Mouse (Mus musculus) WW6 (cell line): ENCODE results near the gene Spdl1.
"Not testable (repeated sequence)": the region's sequence is repeated elsewhere in the genome, so short reads cannot be mapped to it uniquely, and the experiment has no call there.

Experiments
- DNase-seq: peaks from one replicate; pipeline ENCODE4 v3.0.0-alpha.2; 2013; ENCODE audit warnings: low read depth, low spot score

The Spdl1 gene

DNA sequence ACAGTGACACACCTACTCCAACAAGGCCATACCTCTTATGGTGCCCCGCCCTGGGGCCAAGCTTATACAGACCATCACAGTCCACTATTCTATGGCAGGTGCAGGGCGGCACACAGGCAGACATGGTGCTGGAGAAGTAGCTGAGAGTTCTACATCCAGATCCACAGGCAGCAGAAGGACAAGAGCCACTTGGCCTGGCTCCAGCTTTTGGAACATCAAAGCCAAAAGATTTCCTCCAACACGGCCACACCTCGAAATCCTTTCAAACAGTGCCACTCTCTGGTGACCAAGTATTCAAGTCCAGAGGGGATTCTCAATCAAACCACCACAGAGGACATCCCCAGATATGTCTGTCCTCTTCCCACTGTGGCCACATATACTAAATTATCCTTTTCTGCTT, 28.4 kb downstream of the Spdl1 start:
- DNase-seq = not testable (repeated sequence)

DNA sequence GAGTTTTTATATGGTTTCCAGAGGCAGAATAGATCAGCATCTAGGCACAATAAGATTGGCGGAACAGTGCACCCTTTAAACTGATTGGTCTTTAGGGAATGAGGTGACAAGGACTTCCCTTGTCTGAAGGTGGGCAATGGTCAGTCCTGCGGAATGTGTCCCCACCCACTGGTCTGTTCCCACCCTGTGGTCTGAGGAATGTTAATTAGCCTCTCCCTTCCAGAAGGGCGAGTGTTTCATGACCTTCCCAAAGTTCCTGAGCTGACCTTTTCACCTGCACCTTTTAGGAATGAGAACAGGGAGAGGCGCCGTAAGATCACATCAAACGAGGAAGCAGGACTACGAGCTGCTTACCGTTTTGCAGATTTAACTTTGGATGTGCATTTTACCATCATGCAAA, 35.4 kb downstream of the Spdl1 start:
- peak; percentile 34 for DNase-seq

DNA sequence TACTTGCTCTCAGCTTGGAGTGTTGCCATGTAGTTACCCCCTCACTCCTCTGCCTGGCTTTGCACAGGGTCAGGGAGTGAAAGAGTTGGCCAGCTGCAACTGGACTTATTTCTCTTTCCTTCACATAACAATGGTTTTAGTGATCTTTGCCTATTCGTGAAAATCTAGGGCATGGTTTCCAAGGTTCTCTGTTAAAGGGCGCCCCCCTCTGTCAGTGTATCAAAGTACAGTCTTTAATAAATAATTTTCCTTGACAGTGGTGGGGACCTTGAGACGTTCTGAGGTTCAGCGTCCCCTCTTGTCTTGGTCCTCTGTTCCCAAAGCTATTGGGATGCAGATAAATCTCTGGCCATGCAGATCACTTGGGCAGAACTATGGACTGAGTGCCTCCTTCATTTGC, 37.3 kb downstream of the Spdl1 start:
- DNase-seq = no peak

DNA sequence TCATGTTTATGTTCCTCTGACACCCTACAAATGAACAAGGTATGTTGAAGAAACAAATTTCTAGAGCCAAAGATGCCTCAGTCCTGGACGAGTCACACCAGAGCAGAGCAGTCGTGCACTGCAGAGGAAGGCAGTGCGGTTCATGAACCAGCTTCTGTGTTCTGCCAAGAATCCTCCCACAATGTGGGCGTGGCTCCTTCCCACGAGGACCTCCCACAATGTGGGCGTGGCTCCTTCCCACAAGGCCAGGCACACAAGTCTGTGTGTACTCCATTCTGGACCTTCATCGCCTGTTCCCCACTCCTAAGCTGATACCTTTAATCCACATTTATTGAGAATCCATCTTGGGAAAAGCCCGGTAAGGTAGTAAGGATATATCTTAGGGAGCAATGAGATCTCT, 41.6 kb downstream of the Spdl1 start:
- DNase-seq = peak; percentile 78

- DNase-seq = no peak
Measured at GRCm38 (mm10) chr11:34784864-34785263, 48.6 kb downstream of the Spdl1 start.

DNA sequence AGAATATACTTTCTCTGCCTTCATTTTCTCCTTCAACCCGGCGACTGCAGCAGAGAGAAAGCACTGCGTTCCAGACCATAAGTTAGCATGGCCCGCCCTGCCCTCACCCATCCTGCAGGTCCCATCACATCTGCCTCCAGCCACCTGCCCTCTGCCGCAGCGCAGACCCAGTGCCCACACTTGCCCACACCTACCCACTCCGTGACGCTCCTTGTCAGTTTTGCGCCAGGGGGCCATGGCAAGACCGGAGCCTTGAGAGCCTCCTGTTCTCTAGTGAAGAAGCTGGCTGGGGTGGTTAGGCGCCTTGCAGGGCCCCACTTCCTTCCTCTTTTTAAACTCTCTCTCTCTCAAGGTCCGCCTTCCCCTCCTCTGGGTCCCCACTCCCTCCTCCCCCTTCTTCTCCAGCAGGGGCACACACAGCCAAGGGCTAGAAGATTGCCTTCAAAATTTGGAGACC, 49.8 kb downstream of the Spdl1 start, which contains the start of gene Dock2:
Gene Dock2 (minus strand): TSS at position 306 of the 457 bp plus-strand sequence.
- no peak for DNase-seq

- no peak for DNase-seq
Measured at GRCm38 (mm10) chr11:34782516-34783430, 50.7 kb downstream of the Spdl1 start.

GRCm38 (mm10) chr11:34780786-34781185, 52.7 kb downstream of the Spdl1 start:
- DNase-seq = no peak

DNA sequence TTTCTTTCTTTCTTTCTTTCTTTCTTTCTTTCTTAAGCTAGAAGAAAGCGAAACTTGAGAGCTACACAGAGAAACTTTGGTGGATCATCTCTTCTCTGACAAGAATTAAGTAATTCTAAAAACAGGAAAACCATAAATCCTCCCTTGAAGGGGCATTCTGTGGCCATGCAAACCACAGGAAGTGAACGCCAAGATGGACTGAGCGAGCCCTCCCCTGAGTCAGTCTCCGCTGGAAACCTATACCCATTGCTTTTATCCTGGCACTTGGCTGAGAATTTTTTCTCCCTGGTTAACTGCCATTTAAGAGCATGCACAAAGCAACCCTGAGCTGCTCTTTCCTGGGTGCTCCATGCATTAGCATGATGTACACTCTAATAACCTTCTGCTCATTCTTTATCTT, 53.5 kb downstream of the Spdl1 start:
- DNase-seq = no peak

GRCm38 (mm10) chr11:34778351-34778750, 55.1 kb downstream of the Spdl1 start:
- DNase-seq = no peak

DNA sequence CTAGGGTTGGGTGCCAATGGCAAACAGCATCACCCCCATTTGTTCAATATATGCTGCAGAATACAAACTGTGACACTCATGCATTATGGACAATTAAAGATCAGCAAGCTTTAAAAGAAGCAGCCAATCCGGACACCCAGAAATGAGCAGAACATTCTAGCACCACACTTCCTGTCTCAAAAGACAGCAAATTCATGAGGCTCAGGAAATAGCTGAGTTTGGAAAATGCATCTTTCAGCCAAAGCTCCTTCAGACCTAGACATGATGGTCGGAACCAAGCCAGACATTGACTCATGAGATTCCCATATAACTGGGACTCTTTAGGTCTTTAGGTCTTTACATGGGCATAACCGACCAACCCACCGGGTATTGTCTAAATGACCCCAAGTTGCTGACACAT, 55.9 kb downstream of the Spdl1 start:
- DNase-seq = no peak

DNA sequence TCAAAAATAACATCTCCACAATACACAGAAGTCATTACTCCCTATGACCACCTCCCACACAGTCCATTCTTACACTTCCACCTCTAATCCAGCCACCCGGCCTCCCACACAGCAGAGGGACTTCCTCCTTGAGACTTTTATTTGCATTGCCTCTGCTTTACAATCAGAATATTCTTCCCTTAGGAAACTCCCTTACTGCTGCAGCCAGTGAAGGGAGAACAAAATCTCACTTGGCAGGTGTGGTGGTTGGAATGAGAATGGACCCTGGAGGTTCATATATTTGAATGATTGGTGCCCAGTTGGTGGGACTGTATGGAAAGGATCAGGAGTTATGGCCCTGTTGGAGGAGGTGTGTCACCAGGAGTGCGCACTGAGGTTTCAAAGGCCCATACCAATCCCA, 57.4 kb downstream of the Spdl1 start:
- DNase-seq = no peak

GRCm38 (mm10) chr11:34774636-34775035, 58.8 kb downstream of the Spdl1 start:
- DNase-seq = no peak

GRCm38 (mm10) chr11:34773304-34773895, 60.0 kb downstream of the Spdl1 start:
- no peak for DNase-seq

DNA sequence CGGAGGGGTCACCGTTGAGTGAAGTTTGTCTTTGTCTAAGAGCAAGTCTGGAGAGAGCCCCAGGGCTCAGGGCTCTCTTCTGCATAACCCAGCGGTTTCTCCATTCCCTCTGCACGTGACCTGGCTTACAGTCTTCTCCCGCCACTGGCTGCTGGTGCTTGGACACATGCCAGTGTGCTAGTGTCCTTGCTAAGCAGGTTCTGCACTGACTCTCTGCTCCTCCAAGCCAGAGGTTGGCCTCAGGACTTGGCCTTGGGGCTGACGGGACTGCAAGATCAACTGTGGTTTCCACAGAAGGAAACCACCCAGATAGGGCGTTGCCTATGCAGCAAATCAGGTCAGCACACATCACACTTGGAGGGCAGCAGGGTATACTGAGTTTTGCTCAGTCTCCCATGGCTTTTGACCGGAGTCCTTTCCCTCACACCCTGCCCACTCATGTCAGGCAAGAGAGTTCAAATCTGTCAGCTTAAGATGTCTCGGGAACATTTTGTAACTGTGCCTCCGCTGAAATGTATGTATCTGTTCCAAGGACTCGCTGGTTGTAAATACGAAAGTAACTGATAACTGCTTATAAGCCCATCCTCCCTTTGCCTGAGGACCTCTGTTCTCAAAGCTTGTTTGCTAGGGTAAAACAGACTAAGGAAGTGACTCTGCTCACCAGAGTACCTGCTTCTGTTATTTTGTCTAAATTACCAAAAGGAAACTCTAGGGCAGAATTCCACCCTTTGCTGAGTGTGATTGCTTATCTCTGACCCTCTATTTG, 62.0 kb downstream of the Spdl1 start:
- no peak for DNase-seq

GRCm38 (mm10) chr11:34770666-34771065, 62.8 kb downstream of the Spdl1 start:
- DNase-seq = no peak

GRCm38 (mm10) chr11:34769946-34770345, 63.5 kb downstream of the Spdl1 start:
- DNase-seq = no peak

GRCm38 (mm10) chr11:34769396-34769795, 64.0 kb downstream of the Spdl1 start:
- DNase-seq = no peak

DNA sequence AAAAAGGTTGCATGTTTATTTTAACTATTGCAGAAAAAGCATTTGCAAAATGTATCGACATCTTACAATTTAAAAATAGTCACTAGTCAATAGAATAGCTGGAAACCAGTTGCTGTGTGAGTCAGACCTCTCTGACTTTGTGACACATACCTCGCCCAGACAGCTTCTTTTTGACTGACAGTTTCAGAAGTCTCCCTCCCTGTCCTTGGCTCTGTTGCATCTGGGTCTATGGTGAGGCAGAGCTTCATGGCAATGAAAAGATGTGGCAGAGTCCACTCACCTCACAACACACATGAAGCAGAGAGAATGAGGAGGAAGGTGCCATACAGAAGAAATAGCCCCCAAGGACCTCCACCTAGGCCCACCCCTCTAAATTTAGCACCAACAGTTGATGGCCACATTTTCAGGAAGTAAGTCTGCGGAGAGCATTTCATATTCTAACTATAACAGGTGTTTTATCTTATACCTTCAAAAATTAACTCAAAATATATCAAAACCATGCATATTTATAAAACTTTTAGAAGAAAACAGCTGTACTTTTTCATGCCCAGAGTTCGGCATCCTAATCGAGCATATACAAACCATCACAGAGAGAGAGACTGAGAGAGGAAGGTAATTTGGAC, 69.6 kb downstream of the Spdl1 start:
- DNase-seq = no peak

DNA sequence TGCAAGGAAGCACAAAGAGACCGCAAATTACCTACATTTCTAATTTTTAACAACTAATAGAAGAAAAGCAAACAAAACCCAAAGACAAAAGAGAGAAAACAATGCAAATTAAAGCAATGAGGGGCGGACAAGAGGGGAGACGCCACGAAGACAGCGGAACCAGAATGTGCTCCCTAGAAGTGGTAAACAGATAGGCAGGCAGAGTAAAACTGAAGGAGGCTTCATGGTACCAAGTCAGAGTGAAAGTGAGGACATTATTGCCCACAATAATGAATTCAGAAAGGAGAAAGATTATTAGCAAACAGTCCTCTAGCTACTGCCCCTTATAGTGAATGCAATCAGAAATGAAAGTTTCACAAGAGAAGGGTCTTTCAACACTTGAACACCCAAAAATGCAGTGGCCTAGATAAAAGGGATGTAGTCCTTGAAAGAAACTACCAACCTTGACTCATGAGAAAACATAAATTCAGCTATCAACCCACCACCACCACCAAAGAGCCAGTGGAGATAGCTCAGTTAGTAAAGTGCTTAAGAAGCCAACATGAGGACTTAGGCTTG, 70.8 kb downstream of the Spdl1 start:
- no peak for DNase-seq

DNA sequence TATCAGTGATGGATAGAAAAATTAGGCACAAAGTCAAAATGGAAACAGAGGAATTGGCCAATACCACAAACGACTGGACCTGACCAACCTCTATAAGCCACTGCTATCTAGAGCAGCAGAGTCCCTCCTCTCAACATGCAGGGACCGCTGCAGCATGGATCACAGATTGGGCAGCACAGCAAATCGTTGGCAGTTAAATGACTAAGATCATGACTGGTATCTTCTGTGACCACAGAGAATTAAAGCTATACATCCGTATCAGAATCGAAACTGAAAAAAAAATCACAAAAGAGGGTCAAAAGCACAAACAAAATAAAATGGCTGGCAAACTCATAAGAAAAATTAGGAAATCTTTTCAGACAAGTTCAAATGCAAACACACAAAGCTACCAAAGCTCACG, 71.3 kb downstream of the Spdl1 start:
- no peak for DNase-seq
